ENCODE assay signal across 7 mouse cellular contexts in the genomic region with DNA sequence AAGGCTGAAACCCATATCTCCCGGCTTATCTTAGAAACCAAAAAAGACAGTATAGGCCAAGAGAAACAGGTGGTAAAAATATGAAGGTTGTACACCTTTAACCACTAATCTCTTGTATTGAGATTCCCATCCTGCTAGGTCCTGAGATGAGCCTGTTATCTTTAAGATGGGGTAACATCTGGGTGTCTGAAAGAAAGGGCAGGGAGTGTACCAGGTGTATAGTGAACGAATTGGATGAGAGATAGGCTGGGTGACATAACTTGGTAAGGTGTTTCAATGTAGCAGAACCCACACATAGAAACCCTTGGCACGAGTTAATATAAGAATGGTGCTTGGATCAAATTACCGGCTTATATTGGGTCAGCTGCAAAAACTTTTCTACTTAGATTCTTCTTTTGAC. TPM values are rescaled to one million over a fixed set of nuclear protein-coding genes. Genes with fewer than 3 reads are reported as not detected.
DNase-seq lines count a peak whose midpoint lies in the region; ATAC-seq and TF ChIP-seq lines count a peak whose summit lies in the region.

No protein-coding gene starts in this region.

- no peak for DNase-seq in lung, postnatal 0 days (ENCODE audit: low spot score)
- no peak for DNase-seq in lung, postnatal 10 days
- no peak for DNase-seq in forebrain, embryonic 14.5 days (ENCODE audit: low spot score)
- no peak for DNase-seq in c-Kit-positive CD71-positive TER-119-positive erythroid progenitor cells, embryonic 14.5 days (ENCODE audit: low spot score)

- TF ChIP-seq EP300 in lung, postnatal 0 days (IDR thresholded peaks at IDR 0.05), result no peak

- H3K27ac ChIP-seq in lung, postnatal 0 days (ENCODE audit: low read length), result no peak overlapping the region
- H3K27ac ChIP-seq in forebrain, embryonic 14.5 days (ENCODE audit: low read depth, low read length), result no peak overlapping the region
- 0 out of 2 replicates have a peak overlapping the region, but pooled peaks have one; percentile 14 for H3K27ac ChIP-seq in limb, embryonic 15.5 days
- H3K27ac ChIP-seq in stomach, embryonic 15.5 days, result no peak overlapping the region

- H3K4me2 ChIP-seq in lung, postnatal 0 days (replicated peaks; ENCODE audit: low read depth, low read length), result peak overlapping the region; percentile 83
- peak overlapping the region; percentile 97 for H3K4me2 ChIP-seq in forebrain, embryonic 14.5 days (ENCODE audit: low read length)
- H3K4me2 ChIP-seq in limb, embryonic 15.5 days, result peak overlapping the region; percentile 71
- H3K4me2 ChIP-seq in stomach, embryonic 15.5 days, result peak overlapping the region; percentile 91

- no peaks in the 10 kb centered on the region for H3K27me3 ChIP-seq in lung, postnatal 0 days (replicated peaks; ENCODE audit: insufficient read depth, low read length)
- peaks cover 2% of the 10 kb centered on the region; the same call in 1 of the 2 replicates for H3K27me3 ChIP-seq in forebrain, embryonic 14.5 days (replicated peaks; ENCODE audit: control insufficient read depth, insufficient read depth, low read length)
- H3K27me3 ChIP-seq in limb, embryonic 15.5 days, result no peaks in the 10 kb centered on the region
- no peaks in the 10 kb centered on the region for H3K27me3 ChIP-seq in stomach, embryonic 15.5 days (replicated peaks)

- no peak for ATAC-seq in lung, postnatal 0 days
- ATAC-seq in forebrain, embryonic 14.5 days, result no peak
- no peak for ATAC-seq in limb, embryonic 15.5 days (ENCODE audit: insufficient number of reproducible peaks, low FRiP score, low TSS enrichment, low read depth)
- ATAC-seq in stomach, embryonic 15.5 days (ENCODE audit: insufficient read depth, low FRiP score, low read depth), result no peak
- no peak for ATAC-seq in CD4-positive, CD25-positive, alpha-beta regulatory T cell, adult 4 months

- H3K9ac ChIP-seq in lung, postnatal 0 days (replicated peaks; ENCODE audit: low read depth), result no peak overlapping the region
- H3K9ac ChIP-seq in forebrain, embryonic 14.5 days (ENCODE audit: low read length), result 0 out of 2 replicates have a peak overlapping the region, but pooled peaks have one; percentile 21
- no peak overlapping the region for H3K9ac ChIP-seq in limb, embryonic 15.5 days
- H3K9ac ChIP-seq in stomach, embryonic 15.5 days, result no peak overlapping the region

- H3K4me3 ChIP-seq in lung, postnatal 0 days (ENCODE audit: low read depth, low read length), result peak overlapping the region; percentile 87
- peak overlapping the region; percentile 46 for H3K4me3 ChIP-seq in forebrain, embryonic 14.5 days (ENCODE audit: low read depth, low read length)
- H3K4me3 ChIP-seq in limb, embryonic 15.5 days, result peak overlapping the region; percentile 82
- H3K4me3 ChIP-seq in stomach, embryonic 15.5 days (replicated peaks), result peak overlapping the region; percentile 64

- 32% methylated on average over 4 of the region's 4 CpGs for WGBS in lung, postnatal 0 days
- WGBS in forebrain, embryonic 14.5 days, result 37% methylated on average over 4 of the region's 4 CpGs
- 31% methylated on average over 4 of the region's 4 CpGs for WGBS in limb, embryonic 15.5 days
- 35% methylated on average over 4 of the region's 4 CpGs for WGBS in stomach, embryonic 15.5 days

- no peak for TF ChIP-seq CTCF in lung, postnatal 0 days (IDR thresholded peaks at IDR 0.05)

- H3K36me3 ChIP-seq in lung, postnatal 0 days (ENCODE audit: insufficient read depth, low read length), result no peaks in the 10 kb centered on the region
- H3K36me3 ChIP-seq in forebrain, embryonic 14.5 days (ENCODE audit: control insufficient read depth, insufficient read depth, low read length), result no peaks in the 10 kb centered on the region
- H3K36me3 ChIP-seq in limb, embryonic 15.5 days, result no peaks in the 10 kb centered on the region
- no peaks in the 10 kb centered on the region for H3K36me3 ChIP-seq in stomach, embryonic 15.5 days

- H3K9me3 ChIP-seq in lung, postnatal 0 days (ENCODE audit: low read length), result no peaks in the 10 kb centered on the region
- no peaks in the 10 kb centered on the region for H3K9me3 ChIP-seq in forebrain, embryonic 14.5 days (replicated peaks; ENCODE audit: control insufficient read depth, low read length)
- no peaks in the 10 kb centered on the region for H3K9me3 ChIP-seq in limb, embryonic 15.5 days
- no peaks in the 10 kb centered on the region for H3K9me3 ChIP-seq in stomach, embryonic 15.5 days

- peaks cover 11% of the 10 kb centered on the region; the same call in 1 of the 2 replicates for H3K4me1 ChIP-seq in lung, postnatal 0 days (ENCODE audit: insufficient read depth, low read depth, low read length)
- H3K4me1 ChIP-seq in forebrain, embryonic 14.5 days (ENCODE audit: control insufficient read depth, insufficient read depth, low read length), result peaks cover 10% of the 10 kb centered on the region
- H3K4me1 ChIP-seq in limb, embryonic 15.5 days, result peaks cover 29% of the 10 kb centered on the region
- peaks cover 6% of the 10 kb centered on the region for H3K4me1 ChIP-seq in stomach, embryonic 15.5 days

RNA-seq across cellular contexts. Expression of gene Mylip, which starts 0.7 kb away (rescaled TPM):
- polyA plus RNA-seq in lung, postnatal 0 days (2015; fragmentation: Nextera tagmentation; extraction: Ambion mirVana), result 6.8 and 9.3 TPM in 2 replicates
- 1.2 and 2.2 TPM in 2 replicates for polyA plus RNA-seq in forebrain, embryonic 14.5 days (2014; fragmentation: Nextera tagmentation; extraction: Ambion mirVana)
- 27.4 and 28.2 TPM in 2 replicates for polyA plus RNA-seq in limb, embryonic 15.5 days (2015; fragmentation: Nextera tagmentation; extraction: Ambion mirVana)
- 11.6 and 12.2 TPM in 2 replicates for polyA plus RNA-seq in stomach, embryonic 15.5 days (2015; fragmentation: Nextera tagmentation; extraction: Ambion mirVana)
- polyA plus RNA-seq in CD4-positive, CD25-positive, alpha-beta regulatory T cell, adult 4 months (2017; shearing (Covaris generic)), result 10 to 100 TPM; 13.4 to 19.9 TPM
